Mouse (Mus musculus): Measurements from ENCODE around the gene Gm49711. TPM values are rescaled to one million over a fixed set of nuclear protein-coding genes. Genes with fewer than 3 reads are reported as not detected.

Gm49711 gene
- total RNA-seq, 2 experiments from 2014 or later, result not detected

DNA sequence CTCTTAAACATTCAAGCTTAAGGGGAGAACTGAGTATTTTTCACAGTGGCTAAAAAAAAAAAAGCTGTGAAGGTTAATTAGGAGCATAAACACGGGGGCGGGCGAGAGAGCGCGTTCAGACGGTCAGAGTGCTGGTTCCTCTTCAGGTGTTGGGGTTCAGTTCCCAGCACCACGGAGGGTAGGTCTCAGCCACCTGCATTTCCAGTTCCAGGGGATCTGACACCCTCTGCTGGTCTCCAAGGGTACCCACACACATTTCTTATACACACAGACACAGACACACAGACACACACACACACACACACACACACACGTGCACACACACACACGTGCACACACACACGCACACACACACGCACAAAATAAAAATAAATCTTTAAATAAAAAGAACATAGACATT lies 18.1 kb upstream of the Gm49711 start:
- no peak for DNase-seq (ENCODE audit: low spot score in 2 of 2)
- TF ChIP-seq CTCF (conservative IDR thresholded peaks at IDR 0.05), result no peak
- no peak overlapping the region for H3K27ac ChIP-seq
- H3K4me3 ChIP-seq, result no peak overlapping the region

DNA sequence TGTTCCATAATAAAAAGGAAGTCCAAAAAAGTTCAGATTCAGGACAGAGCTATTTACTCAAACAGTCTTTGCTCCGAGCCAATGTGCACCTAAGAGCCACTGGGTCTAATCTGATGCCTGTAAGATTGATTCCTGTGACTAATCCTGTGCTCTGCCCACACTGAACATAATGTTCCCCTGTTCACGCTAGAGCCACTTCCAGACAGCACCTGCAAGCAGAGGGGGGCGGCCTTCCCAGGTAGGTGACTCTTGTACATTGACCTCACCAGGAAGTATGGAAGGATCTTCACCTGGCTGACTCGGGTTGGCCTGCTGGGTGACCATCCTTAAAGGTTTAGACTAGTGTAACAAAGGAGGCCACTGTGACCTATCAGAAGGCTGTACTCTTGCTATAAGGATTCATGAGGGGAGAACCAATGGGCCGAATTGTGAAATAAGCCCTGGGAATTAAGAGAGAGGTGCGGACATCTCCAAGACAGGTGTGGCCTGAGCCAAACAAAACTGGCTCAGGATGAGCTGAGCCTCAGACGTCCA lies 6.3 kb upstream of the Gm49711 start:
- TF ChIP-seq CTCF (conservative IDR thresholded peaks at IDR 0.05), result no peak
- DNase-seq (ENCODE audit: low spot score in 2 of 2), result no peak

DNA sequence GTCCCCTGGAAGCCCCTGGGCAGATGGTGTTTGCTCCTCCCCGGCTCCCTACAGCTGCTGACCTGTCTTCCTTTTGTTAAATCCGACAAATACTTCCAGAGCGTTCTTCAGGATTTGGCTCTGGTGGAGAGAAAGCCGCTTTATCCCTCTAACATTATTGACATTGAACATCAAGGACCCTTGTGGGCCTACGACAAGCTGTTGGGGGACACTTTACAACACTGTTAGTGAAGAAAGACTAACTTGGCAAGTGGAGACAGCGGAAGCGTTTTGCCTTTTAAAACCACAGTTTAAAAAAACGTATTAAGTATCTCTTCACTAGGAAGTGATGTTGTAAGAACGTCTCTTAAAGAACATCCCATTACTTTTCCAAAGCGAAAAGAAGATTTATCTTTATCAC lies 5.5 kb upstream of the Gm49711 start:
- no peak overlapping the region for H3K27ac ChIP-seq
- no peak for DNase-seq (ENCODE audit: low spot score in 2 of 2)
- TF ChIP-seq CTCF (conservative IDR thresholded peaks at IDR 0.05), result no peak
- no peak overlapping the region for H3K4me3 ChIP-seq

More for the DNA sequence above, 6.3 kb upstream of the Gm49711 start:
- Histone ChIP-seq H3K4me3 (no peak overlapping the region), H3K27ac (no peak overlapping the region)

DNA sequence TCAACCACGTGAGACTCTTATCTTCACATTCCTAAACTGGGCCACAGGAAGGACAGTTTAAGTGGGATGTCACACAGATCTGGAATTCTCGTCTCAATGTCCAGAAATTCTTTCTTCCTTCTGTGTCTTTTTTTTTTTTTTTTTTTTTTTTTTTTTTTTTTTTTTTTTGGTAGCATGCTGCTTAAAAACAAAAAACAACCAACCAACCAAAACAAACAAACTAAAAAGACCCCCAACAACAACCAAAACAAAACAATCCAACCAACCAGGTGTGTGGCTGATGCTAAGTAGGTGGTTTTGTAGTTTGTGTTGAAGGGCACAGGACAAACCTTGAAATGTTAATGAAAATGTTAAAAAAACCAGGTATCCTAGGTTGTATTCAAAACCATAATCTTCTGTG lies 1.4 kb upstream of the Gm49711 start:
- Histone ChIP-seq H3K27ac (no peak overlapping the region), H3K4me3 (no peak overlapping the region)
- DNase-seq (ENCODE audit: low spot score in 2 of 2), result no peak
- no peak for TF ChIP-seq CTCF (conservative IDR thresholded peaks at IDR 0.05)

DNA sequence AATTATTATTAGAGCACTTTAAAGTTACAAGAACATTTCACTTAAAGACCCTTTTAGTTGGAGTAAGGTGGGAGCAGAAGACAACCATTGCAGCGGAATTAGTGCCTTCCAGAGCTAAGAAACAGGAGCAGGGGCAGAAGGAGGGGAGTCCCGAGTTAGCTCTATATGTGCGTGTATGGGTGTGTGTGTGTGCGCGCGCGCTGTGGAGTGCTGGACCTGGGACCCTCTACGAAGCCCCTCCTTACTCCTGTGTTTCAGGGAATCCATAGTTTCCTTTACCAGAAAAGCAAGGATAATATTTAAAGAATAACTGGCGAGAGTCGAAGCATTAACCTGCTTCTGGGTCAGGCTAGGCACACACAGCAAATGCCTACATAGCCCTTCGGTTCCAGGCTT lies 662 bp upstream of the Gm49711 start:
- H3K4me3 ChIP-seq, result peak overlapping the region; percentile 95
- TF ChIP-seq CTCF (conservative IDR thresholded peaks at IDR 0.05), result no peak
- DNase-seq (ENCODE audit: low spot score in 2 of 2), result no peak
- H3K27ac ChIP-seq, result peak overlapping the region; percentile 99

DNA sequence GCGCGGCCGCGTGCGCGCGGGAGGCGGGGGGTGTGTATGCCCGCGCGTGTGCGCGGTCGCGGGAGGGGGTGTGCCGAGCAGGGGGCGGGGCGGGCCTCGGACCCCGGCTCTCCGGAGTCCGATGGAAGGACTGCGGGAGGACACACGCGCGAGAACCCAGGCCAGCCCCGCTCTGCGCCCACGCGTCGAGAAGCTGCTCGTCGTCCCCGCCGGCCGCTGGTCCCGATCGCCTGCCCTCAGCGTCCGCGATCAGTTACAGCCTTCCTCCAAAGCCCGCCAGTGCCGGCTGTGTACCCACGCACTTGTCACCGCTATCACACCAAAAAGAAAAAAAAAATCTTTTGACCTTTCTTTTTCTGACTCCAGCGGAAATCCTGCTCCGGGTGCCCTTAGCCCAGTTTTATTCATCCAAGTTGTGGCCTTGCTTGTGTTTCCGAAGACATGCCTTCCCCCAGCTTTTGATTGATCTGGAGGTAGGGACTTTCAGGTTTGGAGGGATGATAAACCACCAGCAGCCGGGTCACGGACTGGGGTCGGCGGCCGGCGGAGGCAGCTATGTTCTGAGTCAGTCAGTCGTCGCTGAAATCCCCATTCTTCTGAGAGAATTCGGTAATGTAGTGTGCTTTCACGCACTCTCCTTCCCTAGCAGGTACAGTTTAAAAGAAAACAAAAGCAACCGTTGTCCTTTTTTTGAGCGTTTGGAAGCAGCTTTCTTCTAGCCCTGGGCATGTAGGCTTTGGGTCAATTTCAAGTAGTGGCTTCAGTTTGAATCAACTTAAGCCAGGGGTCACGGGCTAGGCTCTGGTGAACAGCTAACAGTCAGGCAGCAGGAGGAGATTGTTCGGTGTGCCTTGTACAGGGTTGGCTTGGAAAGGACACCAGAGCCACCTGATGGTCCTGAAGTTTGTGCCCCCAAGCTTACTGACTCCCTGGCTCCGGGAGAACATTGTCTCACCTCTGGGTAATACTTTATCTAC lies 816 bp downstream of the Gm49711 start:
- no peak for DNase-seq (ENCODE audit: low spot score in 2 of 2)
- Histone ChIP-seq H3K4me3 (peak overlapping the region; percentile 95), H3K27ac (peak overlapping the region; percentile 99)
- TF ChIP-seq CTCF (conservative IDR thresholded peaks at IDR 0.05), result no peak

DNA sequence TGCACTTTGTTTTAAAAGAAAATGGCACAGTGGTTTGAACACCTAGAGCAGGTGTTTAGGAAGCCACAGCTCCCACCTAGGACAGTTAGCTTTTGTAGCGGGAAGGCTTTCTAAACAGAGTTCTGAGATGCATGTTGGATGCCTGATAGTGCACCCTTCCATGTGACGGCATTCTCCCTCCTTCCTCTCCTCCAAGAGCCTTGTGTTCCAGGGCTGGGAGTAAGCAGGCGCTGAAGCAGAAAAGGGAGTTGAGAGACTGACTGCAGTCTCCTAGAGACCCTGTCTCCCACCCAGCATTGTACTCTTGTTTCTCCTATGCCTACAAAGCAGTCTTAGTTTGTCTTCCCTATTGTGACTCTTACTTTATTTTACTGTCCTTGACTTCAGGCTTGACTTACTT lies 2.1 kb downstream of the Gm49711 start:
- no peak for DNase-seq (ENCODE audit: low spot score in 2 of 2)
- no peak for TF ChIP-seq CTCF (conservative IDR thresholded peaks at IDR 0.05)
- Histone ChIP-seq H3K27ac (0 out of 2 replicates have a peak overlapping the region, but pooled peaks have one; percentile 25), H3K4me3 (peak overlapping the region; percentile 95)

DNA sequence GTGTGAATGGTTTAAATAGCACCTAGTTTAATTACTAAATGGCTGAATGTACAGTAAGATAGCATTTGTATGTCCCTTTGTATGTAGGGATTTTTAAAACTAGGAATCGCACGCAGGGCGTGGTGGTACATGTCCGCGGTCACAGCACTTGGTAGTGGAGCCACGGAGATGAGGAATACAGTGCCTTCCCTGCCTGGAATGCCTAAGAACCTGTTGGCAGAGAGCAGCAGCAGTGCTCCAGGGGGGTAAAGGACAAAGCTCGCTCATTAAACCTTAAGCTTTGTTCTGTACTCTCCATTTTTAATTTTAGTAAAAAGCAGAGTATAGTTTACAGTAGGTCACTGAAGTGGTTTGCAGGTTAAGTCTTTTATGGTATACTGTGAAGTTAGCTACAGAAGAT lies 3.5 kb downstream of the Gm49711 start:
- H3K27ac ChIP-seq, result no peak overlapping the region
- no peak for TF ChIP-seq CTCF (conservative IDR thresholded peaks at IDR 0.05)
- H3K4me3 ChIP-seq, result no peak overlapping the region; the same call in 1 of the 2 replicates
- no peak for DNase-seq (ENCODE audit: low spot score in 2 of 2)

DNA sequence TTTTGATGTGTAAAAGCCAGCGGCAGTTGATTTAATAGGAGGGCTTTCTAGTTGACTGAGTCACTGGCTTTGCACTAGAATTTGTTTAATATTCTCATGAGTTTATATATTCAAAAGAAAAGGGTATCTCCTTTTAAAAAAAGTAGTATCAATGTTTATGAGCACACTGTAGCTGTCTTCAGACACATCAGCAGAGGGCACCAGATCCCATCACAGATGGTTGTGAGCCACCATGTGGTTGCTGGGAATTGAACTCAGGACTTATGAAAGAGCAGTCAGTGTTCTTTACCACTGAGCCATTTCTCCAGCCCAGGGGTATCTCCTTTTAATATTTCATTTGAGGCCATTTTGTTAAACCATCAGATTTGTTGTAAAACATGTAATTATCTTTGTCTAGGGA lies 4.7 kb downstream of the Gm49711 start:
- Histone ChIP-seq H3K27ac (no peak overlapping the region), H3K4me3 (no peak overlapping the region)
- peak; percentile 51 for TF ChIP-seq CTCF (conservative IDR thresholded peaks at IDR 0.05)
- DNase-seq (ENCODE audit: low spot score in 2 of 2), result no peak

DNA sequence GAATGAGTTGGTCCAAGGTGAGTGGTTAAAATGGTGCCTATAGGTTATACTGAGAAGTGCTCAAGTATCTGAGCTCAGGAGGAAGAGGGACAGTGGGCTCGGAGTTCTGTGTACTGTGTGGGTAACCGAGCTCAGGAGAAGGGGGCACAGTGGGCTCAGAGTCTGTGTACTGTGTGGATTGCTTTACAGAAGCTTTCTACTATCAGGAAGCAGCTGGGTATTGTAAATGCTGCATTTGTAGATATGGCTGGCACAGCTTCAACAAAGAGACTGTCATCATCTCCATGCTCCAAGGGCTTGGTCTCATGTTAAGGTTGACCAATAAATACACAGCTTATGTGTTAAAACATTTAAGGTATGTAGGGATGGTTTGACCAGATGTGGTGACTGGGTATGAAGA lies 6.7 kb downstream of the Gm49711 start:
- no peak for TF ChIP-seq CTCF (conservative IDR thresholded peaks at IDR 0.05)
- no peak for DNase-seq (ENCODE audit: low spot score in 2 of 2)
- Histone ChIP-seq H3K27ac (no peak overlapping the region), H3K4me3 (no peak overlapping the region)

DNA sequence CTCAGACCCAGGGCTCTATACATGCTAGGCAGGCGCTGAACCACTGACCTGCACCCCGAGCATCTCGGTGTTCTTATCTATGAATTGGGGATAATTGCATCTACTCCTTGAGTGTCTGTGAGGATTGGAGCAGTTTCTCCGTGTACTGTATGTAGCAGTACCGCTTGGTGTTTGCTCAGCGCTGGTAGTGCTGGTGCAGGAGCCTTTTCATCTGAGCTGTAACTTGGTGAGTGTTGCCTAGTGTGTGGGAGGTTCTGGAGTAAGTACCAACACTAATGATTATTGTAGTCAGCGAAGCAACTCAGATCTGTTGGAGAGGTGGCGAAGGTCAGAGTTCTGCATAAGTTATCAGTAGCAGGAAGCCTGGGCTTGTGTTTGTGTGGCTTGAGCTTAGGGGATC lies 12.2 kb downstream of the Gm49711 start:
- no peak for DNase-seq (ENCODE audit: low spot score in 2 of 2)
- no peak for TF ChIP-seq CTCF (conservative IDR thresholded peaks at IDR 0.05)
- H3K4me3 ChIP-seq, result no peak overlapping the region
- H3K27ac ChIP-seq, result no peak overlapping the region; the same call in 1 of the 2 replicates

DNA sequence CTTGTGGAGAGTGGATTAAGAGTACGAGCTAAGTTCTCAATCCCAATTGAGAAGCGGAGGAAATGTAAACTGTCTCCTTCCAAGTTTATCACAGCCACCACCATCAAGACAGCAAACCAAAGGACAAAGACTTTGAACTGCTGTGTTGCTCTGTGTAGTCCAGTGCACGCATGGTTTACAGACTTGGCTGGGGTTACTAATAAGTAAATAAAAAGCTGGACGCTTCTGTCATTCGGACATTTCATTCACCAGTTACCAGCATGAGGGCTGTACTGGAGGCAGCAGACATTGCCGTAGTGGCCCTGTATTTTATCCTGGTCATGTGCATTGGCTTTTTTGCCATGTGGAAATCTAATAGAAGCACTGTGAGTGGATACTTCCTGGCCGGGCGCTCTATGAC lies 18.7 kb downstream of the Gm49711 start:
- no peak for DNase-seq (ENCODE audit: low spot score in 2 of 2)
- no peak for TF ChIP-seq CTCF (conservative IDR thresholded peaks at IDR 0.05)
- no peak overlapping the region for H3K27ac ChIP-seq
- no peak overlapping the region for H3K4me3 ChIP-seq

DNA sequence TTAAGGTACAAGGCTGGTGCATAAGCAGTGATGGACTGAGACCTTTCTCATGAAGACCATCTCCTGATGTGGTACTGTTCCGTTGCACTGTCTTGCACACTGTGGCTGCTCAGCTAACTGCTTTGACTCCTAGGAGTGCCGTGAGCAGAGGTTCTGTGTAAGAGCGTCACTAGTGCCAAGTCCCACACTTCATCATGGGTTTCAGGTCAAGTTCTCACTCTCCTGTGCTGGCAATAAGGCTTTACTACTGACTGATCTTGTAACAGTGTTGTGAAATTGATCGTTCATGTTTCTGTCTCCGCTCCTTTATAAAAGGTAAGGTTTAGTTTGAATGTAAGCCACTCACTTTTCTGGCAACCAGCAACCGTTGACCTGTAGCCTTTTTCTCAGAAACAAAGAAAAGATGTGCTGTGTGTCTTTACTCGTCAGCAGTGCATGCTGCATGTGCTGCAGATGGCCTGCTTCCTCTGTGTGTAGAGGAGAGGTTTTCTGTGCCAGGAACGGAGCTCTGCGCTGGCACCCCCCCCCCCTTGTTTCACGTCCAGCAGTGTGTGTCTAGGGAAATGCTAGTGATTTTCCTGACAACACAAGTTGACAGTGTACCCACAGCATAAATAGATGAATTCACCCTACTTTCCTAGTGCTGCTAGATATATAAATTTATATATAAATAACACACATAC lies 25.8 kb downstream of the Gm49711 start:
- no peak for TF ChIP-seq CTCF (conservative IDR thresholded peaks at IDR 0.05)
- no peak for DNase-seq (ENCODE audit: low spot score in 2 of 2)
- Histone ChIP-seq H3K27ac (no peak overlapping the region), H3K4me3 (no peak overlapping the region)
